Mouse (Mus musculus): Measurements from ENCODE around the gene Thsd4. TPM values are rescaled to one million over a fixed set of nuclear protein-coding genes. Genes with fewer than 3 reads are reported as not detected.

The Thsd4 gene
- polyA plus RNA-seq, 1 experiment from 2014 or later, result 11.8 TPM

- H3K27ac ChIP-seq (replicated peaks; ENCODE audit: low read depth, low read length), result no peak overlapping the region
- no peak overlapping the region for H3K4me2 ChIP-seq (ENCODE audit: low read depth, severe bottlenecking)
- H3K4me1 ChIP-seq (ENCODE audit: control insufficient read depth, insufficient read depth, low read length), result peaks cover 10% of the 10 kb centered on the region; the same call in 1 of the 2 replicates
- H3K9me3 ChIP-seq (ENCODE audit: control insufficient read depth, low read length), result no peaks in the 10 kb centered on the region
- H3K9ac ChIP-seq (ENCODE audit: low read length), result no peak overlapping the region
- H3K4me3 ChIP-seq (ENCODE audit: low read depth, low read length), result no peak overlapping the region
- no peak for ATAC-seq (ENCODE audit: insufficient number of reproducible peaks, low FRiP score, low TSS enrichment, low read depth)
- H3K27me3 ChIP-seq (ENCODE audit: control insufficient read depth, insufficient read depth, low read length), result no peaks in the 10 kb centered on the region
- no peak for DNase-seq (ENCODE audit: low spot score)
- WGBS, result 89% methylated on average over 7 of the region's 7 CpGs
- H3K36me3 ChIP-seq (ENCODE audit: control insufficient read depth, insufficient read depth, low read length), result no peaks in the 10 kb centered on the region
Measured at GRCm38 (mm10) chr9:60225453-60225852, 296.4 kb downstream of the Thsd4 start.

DNA sequence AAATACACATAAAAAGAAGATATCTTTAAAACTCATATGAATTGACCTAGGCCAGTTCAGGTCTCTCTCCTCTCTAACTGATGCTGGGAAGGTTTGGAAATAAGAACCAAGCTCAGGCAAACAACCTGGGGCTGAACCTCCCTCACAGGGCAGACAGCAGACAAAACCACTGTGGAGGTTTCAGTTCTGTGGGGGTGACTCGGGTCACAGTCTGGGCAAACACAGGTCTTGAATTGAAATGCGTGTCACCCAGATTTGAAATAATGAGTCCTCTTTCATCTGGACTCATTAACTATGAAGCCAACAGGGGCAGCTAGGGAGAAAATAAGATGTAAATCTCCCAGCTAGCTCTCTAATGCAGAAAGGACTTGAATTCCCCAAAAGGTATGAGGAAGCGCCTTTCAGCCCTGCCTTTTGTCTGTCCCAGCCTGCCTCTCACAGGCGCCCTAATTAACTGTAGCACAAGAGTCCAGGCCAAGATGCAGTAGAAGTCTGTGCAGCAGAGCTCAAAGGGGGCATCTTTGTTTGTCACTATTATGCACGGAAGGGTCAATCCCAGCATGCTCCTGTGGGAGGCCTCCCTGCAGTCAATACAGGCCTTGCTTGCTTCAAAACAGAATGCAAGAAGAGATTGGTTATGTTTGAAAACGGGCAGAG lies 297.7 kb downstream of the Thsd4 start:
- peaks cover 7% of the 10 kb centered on the region for H3K4me1 ChIP-seq (ENCODE audit: control insufficient read depth, insufficient read depth, low read length)
- WGBS, result 47% methylated on average over 6 of the region's 6 CpGs
- ATAC-seq (ENCODE audit: insufficient number of reproducible peaks, low FRiP score, low TSS enrichment, low read depth) (no peak), DNase-seq (ENCODE audit: low spot score) (no peak)
- no peak overlapping the region for H3K4me2 ChIP-seq (ENCODE audit: low read depth, severe bottlenecking)
- H3K27ac ChIP-seq (replicated peaks; ENCODE audit: low read depth, low read length), result no peak overlapping the region
- no peaks in the 10 kb centered on the region for H3K9me3 ChIP-seq (ENCODE audit: control insufficient read depth, low read length)
- H3K4me3 ChIP-seq (ENCODE audit: low read depth, low read length), result no peak overlapping the region
- no peaks in the 10 kb centered on the region for H3K36me3 ChIP-seq (ENCODE audit: control insufficient read depth, insufficient read depth, low read length)
- H3K9ac ChIP-seq (ENCODE audit: low read length), result no peak overlapping the region
- no peaks in the 10 kb centered on the region for H3K27me3 ChIP-seq (ENCODE audit: control insufficient read depth, insufficient read depth, low read length)

- 49% methylated on average over 2 of the region's 2 CpGs for WGBS
- H3K27ac ChIP-seq (replicated peaks; ENCODE audit: low read depth, low read length), result no peak overlapping the region
- ATAC-seq (ENCODE audit: insufficient number of reproducible peaks, low FRiP score, low TSS enrichment, low read depth), result no peak
Measured at GRCm38 (mm10) chr9:60220431-60220830, 301.4 kb downstream of the Thsd4 start.

DNA sequence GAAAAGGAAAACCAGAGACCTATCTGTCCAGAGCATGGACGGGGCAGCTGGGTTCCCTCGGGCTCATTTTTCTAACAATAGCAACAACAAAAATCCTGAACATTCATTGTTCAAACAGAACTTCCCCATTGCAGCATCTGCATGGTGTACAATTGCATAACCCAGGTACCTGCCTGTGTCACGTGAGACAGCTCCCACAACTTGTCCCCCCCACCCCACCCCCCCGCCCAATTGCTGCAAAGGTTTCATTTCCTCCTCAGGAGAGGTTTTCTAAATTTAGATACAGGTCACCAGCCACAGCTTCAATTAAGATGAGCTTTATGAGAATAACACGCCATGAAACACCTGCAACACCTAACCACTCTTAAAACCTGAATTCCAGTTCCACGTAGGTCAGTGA lies 303.4 kb downstream of the Thsd4 start:
- DNase-seq (ENCODE audit: low spot score) (no peak), ATAC-seq (ENCODE audit: insufficient number of reproducible peaks, low FRiP score, low TSS enrichment, low read depth) (no peak)
- Histone ChIP-seq H3K4me2 (ENCODE audit: low read depth, severe bottlenecking) (no peak overlapping the region), H3K27ac (replicated peaks; ENCODE audit: low read depth, low read length) (no peak overlapping the region), H3K9ac (ENCODE audit: low read length) (no peak overlapping the region), H3K36me3 (ENCODE audit: control insufficient read depth, insufficient read depth, low read length) (no peaks in the 10 kb centered on the region), H3K9me3 (ENCODE audit: control insufficient read depth, low read length) (no peaks in the 10 kb centered on the region), H3K27me3 (ENCODE audit: control insufficient read depth, insufficient read depth, low read length) (no peaks in the 10 kb centered on the region), H3K4me1 (ENCODE audit: control insufficient read depth, insufficient read depth, low read length) (no peaks in the 10 kb centered on the region; the same call in 1 of the 2 replicates), H3K4me3 (ENCODE audit: low read depth, low read length) (no peak overlapping the region)
- WGBS, result 63% methylated on average over 6 of the region's 6 CpGs

More at GRCm38 (mm10) chr9:60220431-60220830, 301.4 kb downstream of the Thsd4 start:
- H3K4me3 ChIP-seq (ENCODE audit: low read depth, low read length), result no peak overlapping the region
- H3K9ac ChIP-seq (ENCODE audit: low read length), result no peak overlapping the region
- H3K36me3 ChIP-seq (ENCODE audit: control insufficient read depth, insufficient read depth, low read length), result no peaks in the 10 kb centered on the region
- no peaks in the 10 kb centered on the region for H3K27me3 ChIP-seq (ENCODE audit: control insufficient read depth, insufficient read depth, low read length)
- peaks cover 5% of the 10 kb centered on the region for H3K4me1 ChIP-seq (ENCODE audit: control insufficient read depth, insufficient read depth, low read length)
- DNase-seq (ENCODE audit: low spot score), result no peak
- H3K9me3 ChIP-seq (ENCODE audit: control insufficient read depth, low read length), result no peaks in the 10 kb centered on the region
- no peak overlapping the region for H3K4me2 ChIP-seq (ENCODE audit: low read depth, severe bottlenecking)

DNA sequence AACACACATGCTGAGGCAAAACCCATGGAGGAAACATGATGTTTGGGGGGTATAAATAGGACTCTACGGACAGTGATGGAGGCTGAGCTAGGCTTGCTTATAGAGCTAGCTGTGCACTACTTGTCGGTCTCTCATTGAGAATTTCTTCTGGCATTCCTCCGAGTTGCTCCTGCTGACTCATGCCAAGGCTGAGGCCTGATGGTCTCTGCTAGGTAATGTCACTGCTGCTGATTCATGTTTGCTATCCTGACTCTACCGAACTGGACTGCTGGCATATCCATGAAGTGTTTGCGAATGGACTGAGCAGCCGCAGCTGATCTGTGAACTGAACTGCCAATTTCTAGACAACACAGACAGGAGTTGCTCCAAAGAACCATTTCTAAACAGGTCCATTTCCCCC lies 305.8 kb downstream of the Thsd4 start:
- Histone ChIP-seq H3K27ac (replicated peaks; ENCODE audit: low read depth, low read length) (no peak overlapping the region), H3K9ac (ENCODE audit: low read length) (no peak overlapping the region), H3K27me3 (ENCODE audit: control insufficient read depth, insufficient read depth, low read length) (no peaks in the 10 kb centered on the region), H3K4me1 (ENCODE audit: control insufficient read depth, insufficient read depth, low read length) (no peaks in the 10 kb centered on the region; the same call in 1 of the 2 replicates), H3K9me3 (ENCODE audit: control insufficient read depth, low read length) (no peaks in the 10 kb centered on the region), H3K4me3 (ENCODE audit: low read depth, low read length) (no peak overlapping the region), H3K4me2 (ENCODE audit: low read depth, severe bottlenecking) (no peak overlapping the region), H3K36me3 (ENCODE audit: control insufficient read depth, insufficient read depth, low read length) (no peaks in the 10 kb centered on the region)
- 94% methylated on average over 6 of the region's 6 CpGs for WGBS
- no peak for DNase-seq (ENCODE audit: low spot score)
- no peak for ATAC-seq (ENCODE audit: insufficient number of reproducible peaks, low FRiP score, low TSS enrichment, low read depth)

- Histone ChIP-seq H3K9ac (ENCODE audit: low read length) (no peak overlapping the region), H3K9me3 (ENCODE audit: control insufficient read depth, low read length) (no peaks in the 10 kb centered on the region), H3K4me3 (ENCODE audit: low read depth, low read length) (no peak overlapping the region), H3K27ac (replicated peaks; ENCODE audit: low read depth, low read length) (peak overlapping the region; percentile 11; the same call in 1 of the 2 replicates), H3K4me2 (ENCODE audit: low read depth, severe bottlenecking) (no peak overlapping the region), H3K27me3 (ENCODE audit: control insufficient read depth, insufficient read depth, low read length) (no peaks in the 10 kb centered on the region), H3K36me3 (ENCODE audit: control insufficient read depth, insufficient read depth, low read length) (no peaks in the 10 kb centered on the region), H3K4me1 (ENCODE audit: control insufficient read depth, insufficient read depth, low read length) (no peaks in the 10 kb centered on the region)
- WGBS, result 19% methylated on average over 1 of the region's 1 CpGs
- DNase-seq (ENCODE audit: low spot score) (peak; percentile 49), ATAC-seq (ENCODE audit: insufficient number of reproducible peaks, low FRiP score, low TSS enrichment, low read depth) (peak; percentile 60; the same call in 1 of the 2 replicates)
Measured at GRCm38 (mm10) chr9:60213111-60213510, 308.7 kb downstream of the Thsd4 start.

GRCm38 (mm10) chr9:60208843-60209242 lies 313.0 kb downstream of the Thsd4 start:
- H3K27me3 ChIP-seq (ENCODE audit: control insufficient read depth, insufficient read depth, low read length), result no peaks in the 10 kb centered on the region
- ATAC-seq (ENCODE audit: insufficient number of reproducible peaks, low FRiP score, low TSS enrichment, low read depth) (no peak), DNase-seq (ENCODE audit: low spot score) (no peak)
- no peak overlapping the region for H3K4me3 ChIP-seq (ENCODE audit: low read depth, low read length)
- WGBS, result 95% methylated on average over 1 of the region's 1 CpGs
- H3K9me3 ChIP-seq (ENCODE audit: control insufficient read depth, low read length), result no peaks in the 10 kb centered on the region
- no peaks in the 10 kb centered on the region for H3K36me3 ChIP-seq (ENCODE audit: control insufficient read depth, insufficient read depth, low read length)
- H3K4me1 ChIP-seq (ENCODE audit: control insufficient read depth, insufficient read depth, low read length), result no peaks in the 10 kb centered on the region
- no peak overlapping the region for H3K4me2 ChIP-seq (ENCODE audit: low read depth, severe bottlenecking)
- no peak overlapping the region for H3K9ac ChIP-seq (ENCODE audit: low read length)
- no peak overlapping the region for H3K27ac ChIP-seq (replicated peaks; ENCODE audit: low read depth, low read length)

DNA sequence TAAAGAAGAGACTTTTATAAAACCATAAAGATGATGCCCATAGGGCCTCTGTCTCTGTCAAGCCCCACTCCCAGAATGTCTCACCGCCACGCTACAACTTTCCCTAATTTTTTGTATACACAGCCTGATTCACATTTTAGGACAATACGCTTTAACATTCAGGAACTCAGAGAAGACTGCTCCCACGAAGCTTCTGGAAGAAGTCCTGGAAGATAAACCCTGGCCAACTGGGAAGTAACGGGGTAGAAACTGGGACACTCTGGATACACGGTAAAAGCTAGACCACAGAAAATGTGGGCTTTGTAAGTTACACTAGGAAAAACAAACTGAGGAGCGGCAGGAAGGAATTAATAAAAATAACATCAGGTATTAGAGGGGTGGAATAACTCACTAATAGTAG lies 318.7 kb downstream of the Thsd4 start:
- ATAC-seq (ENCODE audit: insufficient number of reproducible peaks, low FRiP score, low TSS enrichment, low read depth), result no peak
- no peaks in the 10 kb centered on the region for H3K27me3 ChIP-seq (ENCODE audit: control insufficient read depth, insufficient read depth, low read length)
- no peak for DNase-seq (ENCODE audit: low spot score)
- H3K4me1 ChIP-seq (ENCODE audit: control insufficient read depth, insufficient read depth, low read length), result no peaks in the 10 kb centered on the region
- H3K27ac ChIP-seq (replicated peaks; ENCODE audit: low read depth, low read length), result no peak overlapping the region
- no peak overlapping the region for H3K4me2 ChIP-seq (ENCODE audit: low read depth, severe bottlenecking)
- H3K9me3 ChIP-seq (ENCODE audit: control insufficient read depth, low read length), result no peaks in the 10 kb centered on the region
- H3K9ac ChIP-seq (ENCODE audit: low read length), result no peak overlapping the region
- 85% methylated on average over 7 of the region's 7 CpGs for WGBS
- H3K36me3 ChIP-seq (ENCODE audit: control insufficient read depth, insufficient read depth, low read length), result no peaks in the 10 kb centered on the region
- H3K4me3 ChIP-seq (ENCODE audit: low read depth, low read length), result no peak overlapping the region

DNA sequence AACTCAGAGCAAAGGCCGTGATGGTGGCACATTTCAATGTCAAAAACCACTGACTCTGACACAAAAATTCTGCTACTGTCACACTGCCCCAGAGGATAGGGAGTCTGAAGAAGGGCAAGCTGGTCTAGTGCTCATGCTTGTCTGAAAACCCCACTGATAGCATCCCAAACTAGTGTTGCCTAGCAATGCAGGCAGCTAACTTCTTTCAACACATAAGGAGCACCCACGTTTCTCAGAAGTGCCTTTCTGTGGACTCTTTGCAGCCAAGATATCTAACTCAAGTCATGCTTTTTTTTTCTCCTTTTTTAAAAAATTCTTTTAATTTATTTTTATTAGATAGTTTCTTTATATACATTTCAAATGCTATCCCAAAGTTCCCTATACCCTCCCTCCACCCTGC lies 321.4 kb downstream of the Thsd4 start:
- Histone ChIP-seq H3K4me3 (ENCODE audit: low read depth, low read length) (no peak overlapping the region), H3K4me1 (ENCODE audit: control insufficient read depth, insufficient read depth, low read length) (no peaks in the 10 kb centered on the region), H3K9ac (ENCODE audit: low read length) (no peak overlapping the region), H3K27me3 (ENCODE audit: control insufficient read depth, insufficient read depth, low read length) (no peaks in the 10 kb centered on the region), H3K9me3 (ENCODE audit: control insufficient read depth, low read length) (no peaks in the 10 kb centered on the region), H3K27ac (replicated peaks; ENCODE audit: low read depth, low read length) (no peak overlapping the region), H3K4me2 (ENCODE audit: low read depth, severe bottlenecking) (no peak overlapping the region), H3K36me3 (ENCODE audit: control insufficient read depth, insufficient read depth, low read length) (no peaks in the 10 kb centered on the region)
- DNase-seq (ENCODE audit: low spot score) (no peak), ATAC-seq (ENCODE audit: insufficient number of reproducible peaks, low FRiP score, low TSS enrichment, low read depth) (no peak)
- WGBS, result 83% methylated on average over 2 of the region's 2 CpGs
